Mouse (Mus musculus) cerebellum, adult 2 months (tissue): ENCODE results near the gene Mtfp1.

ENCODE experiments used
- CTCF ChIP-seq: fragments of 200-500 bp; IDR thresholded peaks from 2 replicates; pipeline ENCODE4 v1.5.1; 2011; ENCODE audit warnings: low read depth, mild to moderate bottlenecking, control low read depth, low read length, moderate library complexity, borderline replicate concordance; ENCODE audit not compliant: insufficient read depth
- POLR2A ChIP-seq: fragments of 200-500 bp; IDR thresholded peaks from 2 replicates; pipeline ENCODE4 v1.6.1; 2011; ENCODE audit warnings: low read length, control low read depth, borderline replicate concordance; ENCODE audit not compliant: insufficient read depth

- TF ChIP-seq POLR2A (no peak), CTCF (no peak)
These were observed 18.7 kb upstream of the Mtfp1 start for GRCm38 (mm10) chr11:4113970-4114369.
